ENCODE assay signal across 8 mouse cellular contexts in the genomic region with DNA sequence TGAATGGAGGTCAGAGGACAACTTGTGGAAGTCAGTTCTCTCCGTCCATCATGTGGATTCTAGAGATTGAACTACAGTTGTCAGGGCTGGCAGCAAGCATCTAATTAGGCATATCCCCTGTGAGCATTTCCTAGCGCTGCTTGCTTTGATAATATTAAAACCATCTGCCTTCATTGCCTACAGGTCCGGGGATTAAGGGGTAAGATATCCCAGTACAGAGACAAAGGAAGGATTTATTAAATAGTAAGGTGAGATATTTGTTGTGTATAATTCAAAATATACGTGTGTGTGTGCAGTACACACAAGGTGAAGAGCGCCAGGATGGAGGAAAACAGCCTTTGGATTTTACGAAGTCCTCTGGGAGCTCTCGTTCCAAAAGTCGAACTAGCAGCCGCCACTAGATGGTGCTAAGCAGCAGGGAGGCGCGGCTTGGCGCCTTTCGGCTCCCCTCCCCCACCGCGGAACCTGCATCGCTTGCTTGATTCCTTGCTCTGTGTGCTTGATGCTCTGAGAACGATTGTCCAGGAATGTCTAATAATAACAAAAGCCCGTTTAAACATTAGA.
DNase-seq lines count a peak whose midpoint lies in the region; ATAC-seq lines count a peak whose summit lies in the region.

No protein-coding gene starts in this region.

- H3K27me3 ChIP-seq in hindbrain, embryonic 16.5 days (replicated peaks; ENCODE audit: control insufficient read depth, insufficient read depth, low read length), result no peaks in the 10 kb centered on the region

- WGBS in hindbrain, embryonic 16.5 days, result under 1% methylated on average over 18 of the region's 18 CpGs

- no peaks in the 10 kb centered on the region for H3K9me3 ChIP-seq in hindbrain, embryonic 16.5 days (ENCODE audit: control insufficient read depth, low read length)

- H3K4me2 ChIP-seq in hindbrain, embryonic 16.5 days (ENCODE audit: low read length), result peak overlapping the region; percentile 57

- no peak overlapping the region for H3K27ac ChIP-seq in hindbrain, embryonic 16.5 days (ENCODE audit: low read depth, low read length)

- peak overlapping the region; percentile 48 for H3K9ac ChIP-seq in hindbrain, embryonic 16.5 days (ENCODE audit: low read depth, low read length)

- DNase-seq in R1 (ENCODE audit: low read depth, low spot score), result peak; percentile 86
- DNase-seq in cerebellum, postnatal 36 days, result peak; percentile 83 to 86
- DNase-seq in gastrocnemius, adult 18-20 months (ENCODE audit: low spot score), result peak; percentile 80
- DNase-seq in left cerebral cortex, adult 11 months (ENCODE audit: low spot score), result peak; percentile 63
- DNase-seq in lung, postnatal 36 days, result peak; percentile 87
- DNase-seq in retina, postnatal 1 day, result peak; percentile 92
- DNase-seq in thymus, postnatal 4 days, result peak; percentile 99

- no peaks in the 10 kb centered on the region for H3K36me3 ChIP-seq in hindbrain, embryonic 16.5 days (ENCODE audit: control insufficient read depth, insufficient read depth, low read length)

- peak; percentile 90 for ATAC-seq in hindbrain, embryonic 16.5 days

- peak overlapping the region; percentile 33 for H3K4me3 ChIP-seq in hindbrain, embryonic 16.5 days (ENCODE audit: low read length)

- H3K4me1 ChIP-seq in hindbrain, embryonic 16.5 days (ENCODE audit: control insufficient read depth, insufficient read depth, low read depth, low read length), result peaks cover 2% of the 10 kb centered on the region; the same call in 1 of the 2 replicates
